Mouse (Mus musculus): ENCODE data around the gene Diaph3. TPM values are rescaled to one million over a fixed set of nuclear protein-coding genes. Genes with fewer than 3 reads are reported as not detected.

Diaph3 gene
- polyA plus RNA-seq, 1 experiment from 2014 or later, result 15.3 TPM

- H3K27ac ChIP-seq (replicated peaks in 1 of 2; ENCODE audit: control insufficient read depth in 1 of 2, insufficient read depth in 1 of 2, low read depth in 2 of 2, low read length in 2 of 2), result no peak overlapping the region
- 82% methylated on average over 7 of the region's 7 CpGs for WGBS
- no peak overlapping the region for H3K9ac ChIP-seq (ENCODE audit: low read length)
- H3K27me3 ChIP-seq (ENCODE audit: control insufficient read depth, insufficient read depth, low read length), result no peaks in the 10 kb centered on the region
- H3K9me3 ChIP-seq (ENCODE audit: control insufficient read depth, low read length), result no peaks in the 10 kb centered on the region
- H3K4me1 ChIP-seq (ENCODE audit: control insufficient read depth in 2 of 2, insufficient read depth in 2 of 2, low read length in 2 of 2), result no peaks in the 10 kb centered on the region
- H3K4me2 ChIP-seq (ENCODE audit: low read length), result no peak overlapping the region
- no peak for ATAC-seq (ENCODE audit: insufficient number of reproducible peaks, insufficient read depth, low FRiP score, low read depth)
- H3K36me3 ChIP-seq (ENCODE audit: control insufficient read depth, insufficient read depth, low read length), result no peaks in the 10 kb centered on the region
- no peak overlapping the region for H3K4me3 ChIP-seq (ENCODE audit: control insufficient read depth in 1 of 2, insufficient read depth in 1 of 2, low read depth in 1 of 2, low read length in 2 of 2)
These were observed 494.4 kb downstream of the Diaph3 start for GRCm38 (mm10) chr14:86646499-86647120.

- ATAC-seq (ENCODE audit: insufficient number of reproducible peaks, insufficient read depth, low FRiP score, low read depth), result no peak
- H3K4me1 ChIP-seq (ENCODE audit: control insufficient read depth in 2 of 2, insufficient read depth in 2 of 2, low read length in 2 of 2), result no peaks in the 10 kb centered on the region
- H3K4me3 ChIP-seq (ENCODE audit: control insufficient read depth in 1 of 2, insufficient read depth in 1 of 2, low read depth in 1 of 2, low read length in 2 of 2), result no peak overlapping the region
- no peaks in the 10 kb centered on the region for H3K27me3 ChIP-seq (ENCODE audit: control insufficient read depth, insufficient read depth, low read length)
- H3K4me2 ChIP-seq (ENCODE audit: low read length), result no peak overlapping the region
- 88% methylated on average over 7 of the region's 7 CpGs for WGBS
- no peaks in the 10 kb centered on the region for H3K36me3 ChIP-seq (ENCODE audit: control insufficient read depth, insufficient read depth, low read length)
- H3K9ac ChIP-seq (ENCODE audit: low read length), result no peak overlapping the region
- H3K27ac ChIP-seq (replicated peaks in 1 of 2; ENCODE audit: control insufficient read depth in 1 of 2, insufficient read depth in 1 of 2, low read depth in 2 of 2, low read length in 2 of 2), result no peak overlapping the region
- H3K9me3 ChIP-seq (ENCODE audit: control insufficient read depth, low read length), result no peaks in the 10 kb centered on the region
These were observed 498.2 kb downstream of the Diaph3 start for GRCm38 (mm10) chr14:86642831-86643241.

- WGBS, result 91% methylated on average over 3 of the region's 3 CpGs
- no peak overlapping the region for H3K9ac ChIP-seq (ENCODE audit: low read length)
- ATAC-seq (ENCODE audit: insufficient number of reproducible peaks, insufficient read depth, low FRiP score, low read depth), result no peak
- no peaks in the 10 kb centered on the region for H3K4me1 ChIP-seq (ENCODE audit: control insufficient read depth in 2 of 2, insufficient read depth in 2 of 2, low read length in 2 of 2)
- no peak overlapping the region for H3K4me2 ChIP-seq (ENCODE audit: low read length)
- H3K36me3 ChIP-seq (ENCODE audit: control insufficient read depth, insufficient read depth, low read length), result no peaks in the 10 kb centered on the region
- H3K27ac ChIP-seq (replicated peaks in 1 of 2; ENCODE audit: control insufficient read depth in 1 of 2, insufficient read depth in 1 of 2, low read depth in 2 of 2, low read length in 2 of 2), result no peak overlapping the region
- H3K9me3 ChIP-seq (ENCODE audit: control insufficient read depth, low read length), result no peaks in the 10 kb centered on the region
- H3K4me3 ChIP-seq (ENCODE audit: control insufficient read depth in 1 of 2, insufficient read depth in 1 of 2, low read depth in 1 of 2, low read length in 2 of 2), result no peak overlapping the region
- no peaks in the 10 kb centered on the region for H3K27me3 ChIP-seq (ENCODE audit: control insufficient read depth, insufficient read depth, low read length)
These were observed 499.2 kb downstream of the Diaph3 start for GRCm38 (mm10) chr14:86641839-86642238.

- H3K4me2 ChIP-seq (ENCODE audit: low read length), result no peak overlapping the region
- H3K27ac ChIP-seq (replicated peaks in 1 of 2; ENCODE audit: control insufficient read depth in 1 of 2, insufficient read depth in 1 of 2, low read depth in 2 of 2, low read length in 2 of 2), result no peak overlapping the region
- H3K36me3 ChIP-seq (ENCODE audit: control insufficient read depth, insufficient read depth, low read length), result no peaks in the 10 kb centered on the region
- WGBS, result 67% methylated on average over 5 of the region's 5 CpGs
- H3K4me1 ChIP-seq (ENCODE audit: control insufficient read depth in 2 of 2, insufficient read depth in 2 of 2, low read length in 2 of 2), result no peaks in the 10 kb centered on the region
- no peaks in the 10 kb centered on the region for H3K27me3 ChIP-seq (ENCODE audit: control insufficient read depth, insufficient read depth, low read length)
- ATAC-seq (ENCODE audit: insufficient number of reproducible peaks, insufficient read depth, low FRiP score, low read depth), result no peak
- no peak overlapping the region for H3K9ac ChIP-seq (ENCODE audit: low read length)
- no peaks in the 10 kb centered on the region for H3K9me3 ChIP-seq (ENCODE audit: control insufficient read depth, low read length)
- H3K4me3 ChIP-seq (ENCODE audit: control insufficient read depth in 1 of 2, insufficient read depth in 1 of 2, low read depth in 1 of 2, low read length in 2 of 2), result no peak overlapping the region
These were observed 500.9 kb downstream of the Diaph3 start for GRCm38 (mm10) chr14:86640086-86640485.

- Histone ChIP-seq H3K36me3 (ENCODE audit: control insufficient read depth, insufficient read depth, low read length) (no peaks in the 10 kb centered on the region), H3K4me3 (ENCODE audit: control insufficient read depth in 1 of 2, insufficient read depth in 1 of 2, low read depth in 1 of 2, low read length in 2 of 2) (no peak overlapping the region), H3K4me2 (ENCODE audit: low read length) (no peak overlapping the region), H3K27me3 (ENCODE audit: control insufficient read depth, insufficient read depth, low read length) (no peaks in the 10 kb centered on the region), H3K9ac (ENCODE audit: low read length) (no peak overlapping the region), H3K4me1 (ENCODE audit: control insufficient read depth in 2 of 2, insufficient read depth in 2 of 2, low read length in 2 of 2) (no peaks in the 10 kb centered on the region), H3K9me3 (ENCODE audit: control insufficient read depth, low read length) (no peaks in the 10 kb centered on the region), H3K27ac (replicated peaks in 1 of 2; ENCODE audit: control insufficient read depth in 1 of 2, insufficient read depth in 1 of 2, low read depth in 2 of 2, low read length in 2 of 2) (no peak overlapping the region)
- 25% methylated on average over 6 of the region's 6 CpGs for WGBS
- no peak for ATAC-seq (ENCODE audit: insufficient number of reproducible peaks, insufficient read depth, low FRiP score, low read depth)
These were observed 505.4 kb downstream of the Diaph3 start for GRCm38 (mm10) chr14:86635594-86636140.

- 71% methylated on average over 2 of the region's 2 CpGs for WGBS
- Histone ChIP-seq H3K9me3 (ENCODE audit: control insufficient read depth, low read length) (no peaks in the 10 kb centered on the region), H3K27me3 (ENCODE audit: control insufficient read depth, insufficient read depth, low read length) (no peaks in the 10 kb centered on the region), H3K4me3 (ENCODE audit: control insufficient read depth in 1 of 2, insufficient read depth in 1 of 2, low read depth in 1 of 2, low read length in 2 of 2) (no peak overlapping the region), H3K9ac (ENCODE audit: low read length) (no peak overlapping the region), H3K27ac (replicated peaks in 1 of 2; ENCODE audit: control insufficient read depth in 1 of 2, insufficient read depth in 1 of 2, low read depth in 2 of 2, low read length in 2 of 2) (no peak overlapping the region), H3K4me1 (ENCODE audit: control insufficient read depth in 2 of 2, insufficient read depth in 2 of 2, low read length in 2 of 2) (no peaks in the 10 kb centered on the region), H3K36me3 (ENCODE audit: control insufficient read depth, insufficient read depth, low read length) (no peaks in the 10 kb centered on the region), H3K4me2 (ENCODE audit: low read length) (no peak overlapping the region)
- ATAC-seq (ENCODE audit: insufficient number of reproducible peaks, insufficient read depth, low FRiP score, low read depth), result no peak
These were observed 506.0 kb downstream of the Diaph3 start for GRCm38 (mm10) chr14:86635052-86635451.

GRCm38 (mm10) chr14:86633799-86634198, 507.2 kb downstream of the Diaph3 start:
- H3K27me3 ChIP-seq (ENCODE audit: control insufficient read depth, insufficient read depth, low read length), result no peaks in the 10 kb centered on the region
- no peak overlapping the region for H3K4me2 ChIP-seq (ENCODE audit: low read length)
- no peak overlapping the region for H3K9ac ChIP-seq (ENCODE audit: low read length)
- WGBS, result 52% methylated on average over 5 of the region's 5 CpGs
- H3K9me3 ChIP-seq (ENCODE audit: control insufficient read depth, low read length), result no peaks in the 10 kb centered on the region
- no peak for ATAC-seq (ENCODE audit: insufficient number of reproducible peaks, insufficient read depth, low FRiP score, low read depth)
- no peaks in the 10 kb centered on the region for H3K36me3 ChIP-seq (ENCODE audit: control insufficient read depth, insufficient read depth, low read length)
- no peak overlapping the region for H3K4me3 ChIP-seq (ENCODE audit: control insufficient read depth in 1 of 2, insufficient read depth in 1 of 2, low read depth in 1 of 2, low read length in 2 of 2)
- no peak overlapping the region for H3K27ac ChIP-seq (replicated peaks in 1 of 2; ENCODE audit: control insufficient read depth in 1 of 2, insufficient read depth in 1 of 2, low read depth in 2 of 2, low read length in 2 of 2)
- no peaks in the 10 kb centered on the region for H3K4me1 ChIP-seq (ENCODE audit: control insufficient read depth in 2 of 2, insufficient read depth in 2 of 2, low read length in 2 of 2)
